Mouse (Mus musculus): ENCODE measurements around the gene Tysnd1.

The Tysnd1 gene

GRCm38 (mm10) chr10:61694870-61695670, at the start of gene Tysnd1:
Tysnd1 (plus strand) TSS chr10:61695514.
- DNase-seq (ENCODE audit: low read depth, low spot score) = peak; percentile 96

GRCm38 (mm10) chr10:61646557-61646956, 48.8 kb upstream of the Tysnd1 start:
- no peak for DNase-seq (ENCODE audit: low read depth, low spot score)

GRCm38 (mm10) chr10:61647790-61648736, 47.3 kb upstream of the Tysnd1 start, which contains the start of gene Ppa1:
Ppa1 (plus strand) TSS chr10:61648552.
- peak; percentile 94 for DNase-seq (ENCODE audit: low read depth, low spot score)

GRCm38 (mm10) chr10:61648737-61649645, 46.3 kb upstream of the Tysnd1 start:
- DNase-seq (ENCODE audit: low read depth, low spot score) = peak; percentile 54

- DNase-seq (ENCODE audit: low read depth, low spot score) = no peak
These were observed 41.2 kb upstream of the Tysnd1 start for GRCm38 (mm10) chr10:61654105-61654504.

- DNase-seq (ENCODE audit: low read depth, low spot score) = no peak
These were observed 40.6 kb upstream of the Tysnd1 start for GRCm38 (mm10) chr10:61654691-61655090.

- DNase-seq (ENCODE audit: low read depth, low spot score) = no peak
These were observed 40.1 kb upstream of the Tysnd1 start for GRCm38 (mm10) chr10:61655188-61655587.

GRCm38 (mm10) chr10:61656928-61657882, 38.1 kb upstream of the Tysnd1 start:
- no peak for DNase-seq (ENCODE audit: low read depth, low spot score)

- peak; percentile 77 for DNase-seq (ENCODE audit: low read depth, low spot score)
These were observed 37.3 kb upstream of the Tysnd1 start for GRCm38 (mm10) chr10:61657985-61658384.

GRCm38 (mm10) chr10:61661887-61662286, 33.4 kb upstream of the Tysnd1 start:
- no peak for DNase-seq (ENCODE audit: low read depth, low spot score)

- no peak for DNase-seq (ENCODE audit: low read depth, low spot score)
These were observed 32.8 kb upstream of the Tysnd1 start for GRCm38 (mm10) chr10:61662391-61662988.

GRCm38 (mm10) chr10:61665111-61665510, 30.2 kb upstream of the Tysnd1 start:
- DNase-seq (ENCODE audit: low read depth, low spot score) = no peak

- DNase-seq (ENCODE audit: low read depth, low spot score) = no peak
These were observed 29.7 kb upstream of the Tysnd1 start for GRCm38 (mm10) chr10:61665651-61666050.

- no peak for DNase-seq (ENCODE audit: low read depth, low spot score)
These were observed 26.0 kb upstream of the Tysnd1 start for GRCm38 (mm10) chr10:61669289-61669688.

- no peak for DNase-seq (ENCODE audit: low read depth, low spot score)
These were observed 25.4 kb upstream of the Tysnd1 start for GRCm38 (mm10) chr10:61669896-61670295.

GRCm38 (mm10) chr10:61670758-61671157, 24.6 kb upstream of the Tysnd1 start:
- peak; percentile 31 for DNase-seq (ENCODE audit: low read depth, low spot score)

GRCm38 (mm10) chr10:61675935-61676334, 19.4 kb upstream of the Tysnd1 start:
- peak; percentile 57 for DNase-seq (ENCODE audit: low read depth, low spot score)

- no peak for DNase-seq (ENCODE audit: low read depth, low spot score)
These were observed 15.8 kb upstream of the Tysnd1 start for GRCm38 (mm10) chr10:61679545-61679944.

- peak; percentile 99 for DNase-seq (ENCODE audit: low read depth, low spot score)
These were observed 15.1 kb upstream of the Tysnd1 start, which contains the start of gene Sar1a for GRCm38 (mm10) chr10:61680015-61680913. Sar1a (plus strand) TSS chr10:61680299.
